Comparison of ENCODE assay signal across 9 mouse cellular contexts in genomic region chr5:46445844-46446243, GRCm38 (mm10).
DNase-seq lines count a peak whose midpoint lies in the region; ATAC-seq and TF ChIP-seq lines count a peak whose summit lies in the region.
"Had no signal": no experiment of that assay in that cellular context is flagged by ENCODE, and none has a peak within 500 bp of the region (broad histone marks: within the 10 kb centered on the region; RNA-seq: fewer than 3 reads in every experiment).

No protein-coding gene starts in this region.

- no peak overlapping the region for H3K9ac ChIP-seq in lung, embryonic 14.5 days
- no peak overlapping the region for H3K9ac ChIP-seq in forebrain, embryonic 14.5 days (ENCODE audit: low read length)
- H3K9ac ChIP-seq in stomach, embryonic 14.5 days (replicated peaks; ENCODE audit: low read depth, low read length): no peak overlapping the region
- H3K9ac ChIP-seq in liver, postnatal 0 days (replicated peaks): no peak overlapping the region

- peak; percentile 83 for ATAC-seq in lung, embryonic 14.5 days (ENCODE audit: insufficient read depth)
- ATAC-seq in forebrain, embryonic 14.5 days: peak; percentile 30; the same call in 1 of the 2 replicates
- ATAC-seq in stomach, embryonic 14.5 days (ENCODE audit: insufficient number of reproducible peaks, insufficient read depth, low FRiP score, low read depth): peak; percentile 83
- ATAC-seq in liver, postnatal 0 days: no peak

- TF ChIP-seq EP300 in liver, postnatal 0 days (IDR thresholded peaks at IDR 0.05; ENCODE audit: low read depth): no peak

- H3K4me2 ChIP-seq in lung, embryonic 14.5 days: peak overlapping the region; percentile 21
- H3K4me2 ChIP-seq in forebrain, embryonic 14.5 days (ENCODE audit: low read length): no peak overlapping the region
- H3K4me2 ChIP-seq in stomach, embryonic 14.5 days (replicated peaks; ENCODE audit: low read depth, low read length): no peak overlapping the region
- no peak overlapping the region for H3K4me2 ChIP-seq in liver, postnatal 0 days (ENCODE audit: low read depth, low read length)

- no peak overlapping the region for H3K4me3 ChIP-seq in lung, embryonic 14.5 days (ENCODE audit: low read depth, low read length)
- H3K4me3 ChIP-seq in forebrain, embryonic 14.5 days (ENCODE audit: low read depth, low read length): no peak overlapping the region
- no peak overlapping the region; the same call in 1 of the 2 replicates for H3K4me3 ChIP-seq in limb, embryonic 10.5 days
- no peak overlapping the region for H3K4me3 ChIP-seq in stomach, embryonic 14.5 days (ENCODE audit: low read depth, low read length)
- H3K4me3 ChIP-seq in liver, postnatal 0 days (ENCODE audit: low read depth, low read length): no peak overlapping the region
- H3K4me3 ChIP-seq: gastrocnemius, adult 2 months had no signal

- no peaks in the 10 kb centered on the region for H3K36me3 ChIP-seq in lung, embryonic 14.5 days (ENCODE audit: insufficient read depth)
- no peaks in the 10 kb centered on the region for H3K36me3 ChIP-seq in forebrain, embryonic 14.5 days (ENCODE audit: control insufficient read depth, insufficient read depth, low read length)
- H3K36me3 ChIP-seq in limb, embryonic 10.5 days: no peaks in the 10 kb centered on the region
- no peaks in the 10 kb centered on the region for H3K36me3 ChIP-seq in stomach, embryonic 14.5 days (ENCODE audit: control insufficient read depth, insufficient read depth, low read length)
- no peaks in the 10 kb centered on the region for H3K36me3 ChIP-seq in liver, postnatal 0 days (replicated peaks; ENCODE audit: insufficient read depth, low read length)

- 0 out of 2 replicates have a peak overlapping the region, but pooled peaks have one; percentile 3 for H3K27ac ChIP-seq in lung, embryonic 14.5 days (ENCODE audit: low read depth)
- no peak overlapping the region for H3K27ac ChIP-seq in forebrain, embryonic 14.5 days (ENCODE audit: low read depth, low read length)
- no peak overlapping the region for H3K27ac ChIP-seq in limb, embryonic 10.5 days
- H3K27ac ChIP-seq in stomach, embryonic 14.5 days (ENCODE audit: low read length): no peak overlapping the region
- no peak overlapping the region for H3K27ac ChIP-seq in liver, postnatal 0 days (ENCODE audit: low read depth)
- H3K27ac ChIP-seq: gastrocnemius, adult 2 months had no signal

- WGBS in lung, embryonic 14.5 days: 21% methylated on average over 3 of the region's 3 CpGs
- WGBS in forebrain, embryonic 14.5 days: 47% methylated on average over 3 of the region's 3 CpGs
- 9% methylated on average over 3 of the region's 3 CpGs for WGBS in limb, embryonic 10.5 days
- WGBS in stomach, embryonic 14.5 days: 22% methylated on average over 3 of the region's 3 CpGs
- 31% methylated on average over 3 of the region's 3 CpGs for WGBS in liver, postnatal 0 days (ENCODE audit: insufficient replicate concordance)

- H3K27me3 ChIP-seq in lung, embryonic 14.5 days (ENCODE audit: insufficient read depth, low read length): no peaks in the 10 kb centered on the region
- H3K27me3 ChIP-seq in forebrain, embryonic 14.5 days (replicated peaks; ENCODE audit: control insufficient read depth, insufficient read depth, low read length): no peaks in the 10 kb centered on the region
- H3K27me3 ChIP-seq in limb, embryonic 10.5 days (ENCODE audit: low read depth, poor library complexity, severe bottlenecking): no peaks in the 10 kb centered on the region
- no peaks in the 10 kb centered on the region for H3K27me3 ChIP-seq in stomach, embryonic 14.5 days (ENCODE audit: control insufficient read depth, insufficient read depth, low read length)
- no peaks in the 10 kb centered on the region for H3K27me3 ChIP-seq in liver, postnatal 0 days (ENCODE audit: insufficient read depth, low read length)

- no peak for TF ChIP-seq CTCF in lung, embryonic 14.5 days (IDR thresholded peaks at IDR 0.05; ENCODE audit: low read depth)
- TF ChIP-seq CTCF in liver, postnatal 0 days (IDR thresholded peaks at IDR 0.05; ENCODE audit: low read depth): no peak

- no peaks in the 10 kb centered on the region for H3K9me3 ChIP-seq in lung, embryonic 14.5 days (ENCODE audit: low read depth, low read length)
- H3K9me3 ChIP-seq in forebrain, embryonic 14.5 days (replicated peaks; ENCODE audit: control insufficient read depth, low read length): no peaks in the 10 kb centered on the region
- no peaks in the 10 kb centered on the region for H3K9me3 ChIP-seq in limb, embryonic 10.5 days (replicated peaks)
- H3K9me3 ChIP-seq in stomach, embryonic 14.5 days (ENCODE audit: control insufficient read depth, low read depth, low read length): no peaks in the 10 kb centered on the region
- H3K9me3 ChIP-seq in liver, postnatal 0 days (ENCODE audit: low read length): no peaks in the 10 kb centered on the region

- DNase-seq in lung, embryonic 14.5 days: peak; percentile 70
- DNase-seq in lung, postnatal 25 days (ENCODE audit: low spot score): no peak
- DNase-seq in forebrain, embryonic 14.5 days (ENCODE audit: low spot score): peak; percentile 36
- peak; percentile 35 for DNase-seq in limb, embryonic 10.5 days (ENCODE audit: low spot score)
- DNase-seq in liver, postnatal 0 days: no peak
- DNase-seq in right cerebral cortex, postnatal 4 days: no peak
- DNase-seq: adrenal gland, postnatal 25 days; gastrocnemius, adult 2 months had no signal

- H3K4me1 ChIP-seq in lung, embryonic 14.5 days (ENCODE audit: insufficient read depth): 0 out of 2 replicates have a peak, but pooled peaks cover 3% of the 10 kb centered on the region
- H3K4me1 ChIP-seq in forebrain, embryonic 14.5 days (ENCODE audit: control insufficient read depth, insufficient read depth, low read length): peaks cover 6% of the 10 kb centered on the region; the same call in 1 of the 2 replicates
- H3K4me1 ChIP-seq in limb, embryonic 10.5 days: peaks cover 12% of the 10 kb centered on the region
- H3K4me1 ChIP-seq in stomach, embryonic 14.5 days (ENCODE audit: control insufficient read depth, insufficient read depth, low read length): peaks cover 9% of the 10 kb centered on the region; the same call in 1 of the 2 replicates
- no peaks in the 10 kb centered on the region for H3K4me1 ChIP-seq in liver, postnatal 0 days (ENCODE audit: insufficient read depth)

Comparison
In these comparisons a context has a peak if more than half of its experiments do, and no peak if none do; other contexts are left out.
1. DNase-seq: peak in lung, embryonic 14.5 days (single experiment), forebrain, embryonic 14.5 days (single experiment) and limb, embryonic 10.5 days (single experiment); none in lung, postnatal 25 days (single experiment), liver, postnatal 0 days (single experiment) and right cerebral cortex, postnatal 4 days (single experiment).